Mouse (Mus musculus) bone marrow, adult 2 months (tissue): ENCODE results near the gene Tasp1.

Experiments used
- CTCF ChIP-seq: fragments of 200-500 bp; IDR thresholded peaks from 2 replicates; pipeline ENCODE4 v1.5.1; 2011; ENCODE audit warnings: low read length, control low read depth; ENCODE audit not compliant: control insufficient read depth, insufficient read depth
- POLR2A ChIP-seq: fragments of 200-500 bp; IDR thresholded peaks from 2 replicates; pipeline ENCODE4 v1.6.1; 2011; ENCODE audit warnings: low read depth, mild to moderate bottlenecking, control low read depth, low read length, borderline replicate concordance; ENCODE audit not compliant: control insufficient read depth

- no peak for TF ChIP-seq POLR2A
- no peak for TF ChIP-seq CTCF
Measured at GRCm38 (mm10) chr2:140107641-140108040, 41.0 kb upstream of the Tasp1 start.
